Mouse (Mus musculus) lung, postnatal 0 days (tissue): ENCODE results near the gene Adam21. TPM values are rescaled to one million over a fixed set of nuclear protein-coding genes. Genes with fewer than 3 reads are reported as not detected.
"Not testable (repeated sequence)": the region's sequence is repeated elsewhere in the genome, so short reads cannot be mapped to it uniquely, and the experiment has no call there.

ENCODE experiments used
- ATAC-seq: fragments of 200-750 bp; cut with Nextera tagmentation; 2 replicates; pipeline ENCODE4 v1.8.0; 2017; ENCODE audit warnings: moderate library complexity
- DNase-seq: peaks from one replicate; pipeline ENCODE4 v3.0.0-alpha.2; 2016; ENCODE audit warnings: low spot score
- H3K27ac ChIP-seq: fragments of 300-500 bp; sonication (generic); 2 replicates; pipeline ENCODE4 v1.5.1; 2014; ENCODE audit warnings: antibody characterized with exemption, mild to moderate bottlenecking, low read length, mixed read lengths
- H3K27me3 ChIP-seq: fragments of 300-500 bp; sonication (generic); replicated peaks from 2 replicates; pipeline ENCODE4 v1.6.1; 2014; ENCODE audit warnings: low read length, mixed read lengths; ENCODE audit not compliant: insufficient read depth
- H3K36me3 ChIP-seq: fragments of 300-500 bp; sonication (generic); 2 replicates; pipeline ENCODE4 v1.6.1; 2014; ENCODE audit warnings: low read length, mixed read lengths; ENCODE audit not compliant: insufficient read depth
- H3K4me1 ChIP-seq: fragments of 300-500 bp; sonication (generic); 2 replicates; pipeline ENCODE4 v1.6.1; 2014; ENCODE audit warnings: antibody characterized with exemption, low read depth, low read length, mixed read lengths; ENCODE audit not compliant: insufficient read depth
- H3K4me2 ChIP-seq: fragments of 300-500 bp; sonication (generic); replicated peaks from 2 replicates; pipeline ENCODE4 v1.6.1; 2014; ENCODE audit warnings: low read depth, mild to moderate bottlenecking, low read length, moderate library complexity, mixed read lengths
- H3K4me3 ChIP-seq: fragments of 300-500 bp; sonication (generic); 2 replicates; pipeline ENCODE4 v1.5.1; 2014; ENCODE audit warnings: low read depth, low read length
- H3K9ac ChIP-seq: fragments of 300-500 bp; sonication (generic); replicated peaks from 2 replicates; pipeline ENCODE4 v1.6.1; 2014; ENCODE audit warnings: low read depth, mild to moderate bottlenecking
- H3K9me3 ChIP-seq: fragments of 300-500 bp; sonication (generic); 2 replicates; pipeline ENCODE4 v1.6.1; 2016; ENCODE audit warnings: low read length, mixed read lengths
- CTCF ChIP-seq: IDR thresholded peaks from 2 replicates; pipeline ENCODE4 v1.5.1; 2016; ENCODE audit warnings: antibody characterized with exemption, mild to moderate bottlenecking
- EP300 ChIP-seq: IDR thresholded peaks from 2 replicates; pipeline ENCODE4 v1.6.1; 2016; ENCODE audit warnings: antibody characterized with exemption, mild to moderate bottlenecking, control low read depth
- WGBS: fragments of 180-500 bp; shearing (Covaris S2); extraction: QIAGEN DNeasy Blood & Tissue Kit; methylation state at CpG from one replicate; pipeline ENCODE4 v1.1.7; 2014; 5-methylcytosine and 5-hydroxymethylcytosine counted together
- polyA plus RNA-seq: library from polyadenylated mRNA; unstranded; fragments of >200 nt; fragmentation: Nextera tagmentation; extraction: Ambion mirVana; gene quantifications from 2 replicates; pipeline ENCODE4 v1.2.1, GENCODE M21; 2015

The Adam21 gene
- polyA plus RNA-seq, 1 experiment from 2014 or later: 0.05 TPM

- under 1% methylated on average over 46 of the region's 46 CpGs for WGBS
- DNase-seq: peak; percentile 93
These were observed 35.8 kb downstream of the Adam21 start, which contains the start of the genes Gm20498 and Synj2bp for GRCm38 (mm10) chr12:81532316-81533028. Gene Gm20498, minus strand, starts transcription at chr12:81532905. Gene Synj2bp, minus strand, starts transcription at chr12:81532911.

GRCm38 (mm10) chr12:81530587-81530986 lies 37.7 kb downstream of the Adam21 start:
- not testable (repeated sequence) for H3K4me2 ChIP-seq, DNase-seq, ATAC-seq, H3K4me3 ChIP-seq, H3K4me1 ChIP-seq, H3K27ac ChIP-seq, H3K9ac ChIP-seq, H3K36me3 ChIP-seq, H3K9me3 ChIP-seq, H3K27me3 ChIP-seq
- 0 out of 2 replicates have a peak, but pooled peaks have one; percentile 6 for TF ChIP-seq CTCF
- 82% methylated on average over 5 of the region's 8 CpGs for WGBS

More at GRCm38 (mm10) chr12:81532316-81533028, 35.8 kb downstream of the Adam21 start, which contains the start of the genes Gm20498 and Synj2bp:
- H3K27me3 ChIP-seq: no peaks in the 10 kb centered on the region
- no peaks in the 10 kb centered on the region for H3K36me3 ChIP-seq
- peak; percentile 97 for ATAC-seq
- no peaks in the 10 kb centered on the region for H3K9me3 ChIP-seq
- H3K4me3 ChIP-seq: peak within 1 kb of the TSS; percentile 87
- H3K4me1 ChIP-seq: peaks cover 6% of the 10 kb centered on the region; the same call in 1 of the 2 replicates
- TF ChIP-seq EP300: no peak
- no peak for TF ChIP-seq CTCF
- H3K4me2 ChIP-seq: peak within 1 kb of the TSS; percentile 65
- H3K27ac ChIP-seq: peak within 1 kb of the TSS; percentile 72
- peak within 1 kb of the TSS; percentile 74 for H3K9ac ChIP-seq

Other genes starting within 250 kb of the Adam21 start
- gene Slc8a3, start 235.3 kb downstream of the Adam21 start, polyA plus RNA-seq: 0.13 and 0.21 TPM in 2 replicates
- 0.06 and 0.21 TPM in 2 replicates for gene Gm4787, start 189.0 kb downstream of the Adam21 start, polyA plus RNA-seq
- 0.24 and 0.38 TPM in 2 replicates for gene Adam4, start 146.5 kb downstream of the Adam21 start, polyA plus RNA-seq
- gene Cox16, start 83.3 kb downstream of the Adam21 start, polyA plus RNA-seq: 144 and 148 TPM in 2 replicates
- gene Gm20498, start 35.6 kb downstream of the Adam21 start, polyA plus RNA-seq: 17.6 and 19.0 TPM in 2 replicates
- 27.5 and 31.9 TPM in 2 replicates for gene Synj2bp, start 35.6 kb downstream of the Adam21 start, polyA plus RNA-seq
- gene Med6, start 26.5 kb upstream of the Adam21 start, polyA plus RNA-seq: 40.4 and 42.7 TPM in 2 replicates
- 13.0 and 17.7 TPM in 2 replicates for gene Ttc9, start 62.8 kb upstream of the Adam21 start, polyA plus RNA-seq
- 3.3 and 3.6 TPM in 2 replicates for gene Map3k9, start 212.7 kb upstream of the Adam21 start, polyA plus RNA-seq